Mouse (Mus musculus): ENCODE data around the gene Gm17482.
"Not testable (repeated sequence)": the region's sequence is repeated elsewhere in the genome, so short reads cannot be mapped to it uniquely, and the experiment has no call there.

The Gm17482 gene

DNA sequence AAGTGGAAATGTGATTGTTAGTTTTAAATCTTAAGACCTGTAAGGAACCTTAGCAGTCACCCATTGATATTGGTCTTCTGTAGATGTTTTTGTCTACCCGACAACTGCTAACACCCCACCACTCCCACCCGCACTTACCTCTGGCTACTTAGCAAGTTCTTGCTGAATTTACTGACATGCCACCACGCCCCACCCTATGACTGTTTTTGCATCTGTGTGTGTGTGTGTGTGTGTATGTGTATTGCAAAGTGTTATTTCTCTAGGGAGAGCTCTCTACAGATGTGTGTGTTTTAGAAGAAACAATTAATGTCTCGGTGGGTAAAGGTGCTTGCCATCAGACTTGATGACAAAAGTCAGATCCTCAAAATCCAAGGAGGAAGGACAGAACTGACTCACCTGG is at the start of gene Gm17482:
Gm17482 (plus strand) TSS at position 301 of the 400 bp plus-strand sequence.
- no peak for DNase-seq (ENCODE audit: low read depth, low spot score)

DNA sequence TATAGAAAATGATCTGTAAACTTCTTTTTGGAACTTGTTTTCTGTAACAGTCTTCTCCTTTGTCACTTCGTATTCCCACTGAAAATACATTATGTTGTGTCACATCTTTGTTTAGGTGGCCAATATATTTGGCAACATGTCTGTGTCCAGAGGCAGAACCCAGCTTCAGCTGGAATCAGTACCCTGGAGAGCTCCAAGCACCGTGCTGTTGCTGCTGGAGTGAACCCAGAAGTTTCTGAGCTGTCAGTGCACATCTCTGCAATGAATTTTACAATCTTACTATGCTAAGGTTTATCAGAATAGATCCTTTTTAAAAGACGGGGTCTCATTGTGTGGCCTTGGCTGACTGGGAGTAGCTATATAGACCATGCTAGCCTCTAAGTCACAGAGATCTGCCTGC is 48.3 kb upstream of the Gm17482 start:
- no peak for DNase-seq (ENCODE audit: low read depth, low spot score)

DNA sequence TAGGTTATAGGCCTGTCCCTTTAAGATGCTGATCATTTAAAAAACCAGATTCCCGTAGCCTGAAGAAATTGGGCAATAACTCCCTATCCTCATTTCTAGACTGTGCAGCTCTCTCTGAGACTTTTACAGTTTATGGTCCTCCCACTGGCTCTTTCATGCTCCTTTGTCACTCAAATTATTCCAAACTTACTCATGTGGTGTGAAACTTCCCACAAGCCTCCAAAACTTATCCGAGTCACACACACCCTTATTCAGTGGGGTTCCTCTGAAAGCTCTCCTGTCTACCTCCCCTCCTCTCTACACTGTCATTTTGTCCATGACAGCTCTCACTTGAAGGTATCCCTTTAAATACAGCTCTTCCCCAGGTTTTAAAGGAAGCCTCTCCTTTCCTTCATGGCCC is 46.0 kb upstream of the Gm17482 start:
- DNase-seq (ENCODE audit: low read depth, low spot score) = no peak

DNA sequence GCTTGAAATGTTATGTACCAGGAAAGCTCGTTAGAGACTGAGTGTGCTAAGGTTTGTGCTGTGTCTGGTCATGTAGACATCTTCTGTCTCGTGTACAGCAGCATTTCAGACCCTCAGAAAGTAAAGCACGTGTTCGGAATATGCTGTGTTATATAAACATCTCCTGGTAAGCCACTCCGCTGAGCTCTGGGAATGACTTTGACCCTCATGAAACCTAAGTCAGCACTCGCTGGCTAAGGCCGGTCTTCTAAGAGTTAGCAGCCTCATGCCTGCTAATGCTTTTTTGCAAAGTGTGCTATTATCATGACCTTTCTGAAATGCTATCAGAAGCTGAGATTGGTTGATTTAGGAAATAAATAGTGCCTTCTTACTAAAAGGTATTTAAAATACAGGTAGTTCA is 36.0 kb upstream of the Gm17482 start:
- DNase-seq (ENCODE audit: low read depth, low spot score) = no peak

DNA sequence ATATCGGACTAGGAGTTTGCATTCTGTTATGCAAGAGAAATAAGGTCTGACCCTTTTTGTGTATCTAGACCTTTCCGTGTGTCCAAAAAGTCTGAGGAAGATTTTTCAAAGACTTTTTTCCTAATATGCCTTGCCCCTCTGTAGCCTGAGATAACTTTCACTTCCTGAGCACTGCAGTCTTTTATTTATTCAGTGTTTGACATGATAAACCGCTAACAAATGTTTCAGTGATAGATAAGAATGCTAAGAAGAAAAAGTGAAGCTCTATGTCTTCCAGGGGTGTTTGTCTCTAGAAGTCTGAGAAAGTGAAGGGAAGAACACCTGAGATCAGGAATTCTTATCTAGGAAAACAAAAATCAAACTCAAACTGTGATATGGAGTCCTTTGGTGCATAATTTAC is 26.4 kb upstream of the Gm17482 start:
- DNase-seq (ENCODE audit: low read depth, low spot score) = no peak

DNA sequence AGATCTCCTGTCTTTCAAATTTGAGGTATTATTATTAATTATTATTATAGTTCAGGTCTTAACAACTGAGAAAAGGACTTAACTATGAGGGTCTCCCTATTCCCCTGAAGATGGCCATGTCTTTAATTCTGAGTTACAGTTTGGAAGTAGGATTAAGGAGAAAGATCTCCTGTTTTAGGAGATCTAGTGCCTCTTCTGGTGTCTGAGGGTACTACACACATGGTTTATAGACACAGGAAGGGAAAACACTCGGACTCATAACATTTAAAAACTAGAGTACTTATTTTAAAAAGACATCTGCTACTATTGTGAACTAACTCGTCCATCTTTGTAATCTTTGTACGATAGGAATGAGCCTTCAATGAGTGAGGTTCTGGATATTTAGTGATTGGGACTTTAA is 24.1 kb upstream of the Gm17482 start:
- no peak for DNase-seq (ENCODE audit: low read depth, low spot score)

DNA sequence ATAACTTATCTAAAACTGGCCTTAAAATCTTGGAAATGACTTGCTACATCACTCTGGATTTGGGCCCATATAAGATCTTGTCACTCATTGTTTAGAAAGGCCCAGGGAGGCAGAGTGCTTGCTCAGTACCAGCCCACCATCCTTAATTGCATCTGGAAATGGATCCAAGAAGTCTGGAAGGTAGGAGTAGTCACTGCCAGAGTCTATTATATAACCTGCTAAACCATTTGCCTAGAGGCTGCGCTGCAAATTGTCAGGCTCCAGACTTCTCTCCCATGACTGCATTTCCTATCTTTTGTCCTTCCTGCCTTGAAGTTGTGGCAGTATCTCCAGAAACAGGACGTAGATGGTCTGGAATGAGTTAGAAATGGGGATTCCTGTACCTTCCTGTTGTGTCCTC is 17.0 kb upstream of the Gm17482 start:
- DNase-seq (ENCODE audit: low read depth, low spot score) = no peak

DNA sequence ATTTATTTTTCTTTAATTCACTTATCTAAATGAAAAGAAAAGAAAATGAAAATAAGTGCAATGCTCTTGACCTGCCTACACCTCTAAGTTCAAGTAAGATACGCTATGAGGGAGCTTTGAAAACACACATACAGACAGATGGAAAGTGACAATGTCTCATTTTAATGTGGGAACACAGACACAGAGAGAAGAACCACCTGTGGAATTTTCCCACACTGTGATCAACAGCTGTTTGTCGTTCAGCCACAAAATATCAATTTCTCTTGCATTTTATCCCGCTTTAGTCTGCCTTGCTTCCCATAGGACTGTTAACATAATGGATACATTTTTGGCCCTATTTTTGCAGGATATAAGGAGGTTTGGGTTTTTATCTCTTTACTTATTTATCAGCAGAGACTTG is 16.3 kb upstream of the Gm17482 start:
- no peak for DNase-seq (ENCODE audit: low read depth, low spot score)

DNA sequence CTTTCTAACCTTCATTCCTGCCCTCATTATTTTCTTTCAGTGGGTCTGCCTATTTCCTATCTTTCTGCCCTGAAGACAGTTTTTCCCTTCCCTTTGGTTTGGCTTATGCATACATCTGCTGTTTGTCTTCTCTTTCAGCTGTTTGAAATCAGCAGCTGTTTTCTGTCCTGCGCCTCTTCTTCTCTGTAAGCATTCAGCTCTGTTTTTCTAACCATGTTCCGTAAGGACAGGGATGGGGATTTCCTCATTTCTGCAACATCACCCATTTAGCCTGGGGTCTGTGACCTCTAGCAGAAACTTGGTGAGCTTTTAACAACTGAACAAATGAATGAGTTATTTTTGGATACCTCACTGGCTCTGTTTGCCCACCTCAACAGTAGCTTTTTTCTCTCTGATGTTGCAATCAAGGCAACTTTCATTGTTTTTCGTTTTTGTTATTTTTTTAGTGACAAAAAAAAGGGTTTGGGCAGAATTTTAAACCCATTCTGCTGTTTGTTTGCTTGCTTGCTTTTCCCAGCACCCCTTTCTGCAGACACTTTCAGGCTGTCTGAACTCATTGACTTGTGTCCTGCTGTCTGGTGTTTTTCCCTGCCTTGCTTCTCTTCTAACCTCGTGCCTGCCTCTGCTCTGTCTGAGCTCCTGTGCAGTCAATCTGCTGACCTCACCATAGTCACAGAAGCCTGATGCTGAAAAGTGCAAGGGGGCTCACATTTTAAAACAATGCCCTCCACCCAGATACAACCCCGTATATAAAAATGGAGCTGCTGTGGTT is 14.8 kb upstream of the Gm17482 start:
- DNase-seq (ENCODE audit: low read depth, low spot score) = no peak

DNA sequence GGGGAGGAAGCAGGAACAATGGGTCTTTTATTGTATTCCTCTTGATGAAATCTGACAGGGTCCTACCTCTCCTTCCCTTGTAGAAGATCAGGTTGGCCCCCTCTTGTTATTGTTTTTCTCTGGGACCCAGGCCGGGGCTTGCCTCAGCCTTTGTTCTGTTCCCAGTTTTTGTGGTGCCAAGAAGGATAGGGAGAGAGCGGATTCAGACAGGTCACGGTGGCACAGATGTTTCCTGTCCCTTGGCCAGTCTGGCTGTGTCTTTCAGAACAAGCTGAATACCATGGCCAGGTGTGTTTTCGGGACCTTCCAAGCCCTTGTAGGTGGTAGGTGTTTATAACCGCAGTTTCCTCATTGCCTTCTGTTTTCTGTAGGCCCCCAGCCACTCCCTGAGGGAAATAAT is 14.0 kb upstream of the Gm17482 start:
- no peak for DNase-seq (ENCODE audit: low read depth, low spot score)

DNA sequence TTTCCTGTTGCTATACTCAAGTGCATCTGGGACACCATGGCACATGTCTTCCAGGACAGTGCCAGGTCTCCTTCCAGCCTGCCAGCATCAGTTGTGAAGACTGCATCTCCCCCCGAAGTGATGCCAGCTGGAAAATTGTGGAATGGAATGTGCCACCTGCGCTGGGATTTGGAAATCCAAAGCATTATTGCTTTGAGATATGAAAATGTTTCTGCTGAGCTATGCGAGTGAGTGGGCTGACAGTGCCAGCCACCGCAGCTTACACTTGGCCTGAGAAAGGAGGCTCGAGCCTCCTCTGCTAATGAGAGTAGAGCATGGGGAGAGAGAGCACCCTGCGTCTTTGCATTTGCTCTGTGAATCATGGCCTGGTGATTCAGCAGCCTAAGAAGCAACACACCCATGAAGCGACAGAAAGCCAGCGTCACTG is 5.9 kb upstream of the Gm17482 start:
- DNase-seq (ENCODE audit: low read depth, low spot score) = no peak

DNA sequence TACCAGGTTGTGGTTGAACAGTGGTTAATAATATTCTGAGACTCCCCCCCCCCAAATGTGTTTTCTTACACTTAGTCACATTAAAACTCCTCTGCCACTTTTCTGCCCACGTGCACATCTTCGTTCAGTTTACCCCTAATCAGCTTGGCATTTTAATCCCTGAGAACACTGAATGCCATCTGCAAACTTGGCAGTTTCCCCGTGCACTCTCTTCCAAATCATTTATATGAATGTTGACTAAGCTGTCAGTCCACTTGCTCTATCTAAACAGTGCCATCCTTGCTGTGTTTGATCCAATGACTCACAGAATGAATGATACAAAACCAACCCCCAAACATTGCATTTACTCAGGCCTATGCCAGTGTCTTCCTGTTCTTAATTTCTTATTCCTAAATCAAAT is 1.6 kb upstream of the Gm17482 start:
- no peak for DNase-seq (ENCODE audit: low read depth, low spot score)

DNA sequence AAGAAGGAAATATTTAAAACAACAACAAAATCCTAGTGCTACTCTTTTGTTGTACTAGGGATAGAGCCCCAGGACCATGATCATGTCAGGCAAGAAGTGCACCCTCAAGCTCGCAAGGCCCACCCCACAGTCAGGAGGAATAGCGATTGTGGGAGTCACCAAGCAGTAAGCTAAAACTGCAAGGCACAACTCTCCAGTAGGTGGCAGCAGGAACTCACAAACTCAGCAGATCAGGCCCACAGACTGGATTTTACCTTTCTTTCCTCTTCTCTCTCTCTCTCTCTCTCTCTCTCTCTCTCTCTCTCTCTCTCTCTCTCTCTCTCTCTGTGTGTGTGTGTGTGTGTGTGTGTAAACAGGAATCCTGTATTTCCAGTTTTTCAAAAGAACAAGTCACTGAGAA is 386 bp downstream of the Gm17482 start:
- DNase-seq (ENCODE audit: low read depth, low spot score) = peak; percentile 71

DNA sequence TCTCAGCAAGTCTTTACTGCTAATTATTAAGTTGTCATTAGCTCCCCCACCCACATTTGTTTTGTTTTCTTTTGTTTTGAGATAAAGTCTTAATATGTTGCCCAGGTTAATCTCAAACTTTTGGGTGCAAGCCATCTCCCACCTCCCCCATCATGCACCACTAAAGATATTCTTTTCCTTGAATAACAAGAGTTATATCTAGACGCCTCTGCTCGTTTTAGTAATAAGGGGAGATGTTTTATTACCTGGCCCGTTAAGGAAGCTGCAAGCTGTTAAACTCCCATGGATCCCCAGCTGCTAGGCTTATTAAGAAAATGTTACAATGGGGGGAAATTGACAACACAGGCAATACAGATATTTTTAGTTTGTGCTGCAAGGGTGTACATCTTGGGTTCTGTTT is 3.4 kb downstream of the Gm17482 start:
- DNase-seq (ENCODE audit: low read depth, low spot score) = no peak

DNA sequence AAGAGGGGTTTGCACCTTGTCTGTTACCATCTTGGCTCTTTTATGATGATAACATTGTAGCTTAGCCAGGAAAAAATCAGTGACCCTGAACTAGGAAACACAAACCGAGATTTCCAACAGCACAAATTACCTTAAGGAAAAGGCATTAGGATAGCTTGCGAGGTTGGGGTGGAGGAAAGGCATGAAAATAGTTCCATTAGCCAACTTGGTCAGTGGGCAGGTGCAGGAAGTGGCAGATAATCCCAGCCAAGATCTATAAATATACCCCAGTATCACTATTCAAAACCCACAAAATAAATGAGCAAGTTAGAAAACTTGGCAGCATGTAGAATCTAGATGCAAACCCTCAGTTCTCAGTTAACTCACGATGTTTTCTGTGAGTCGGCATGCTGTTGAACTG is 4.7 kb downstream of the Gm17482 start:
- no peak for DNase-seq (ENCODE audit: low read depth, low spot score)

DNA sequence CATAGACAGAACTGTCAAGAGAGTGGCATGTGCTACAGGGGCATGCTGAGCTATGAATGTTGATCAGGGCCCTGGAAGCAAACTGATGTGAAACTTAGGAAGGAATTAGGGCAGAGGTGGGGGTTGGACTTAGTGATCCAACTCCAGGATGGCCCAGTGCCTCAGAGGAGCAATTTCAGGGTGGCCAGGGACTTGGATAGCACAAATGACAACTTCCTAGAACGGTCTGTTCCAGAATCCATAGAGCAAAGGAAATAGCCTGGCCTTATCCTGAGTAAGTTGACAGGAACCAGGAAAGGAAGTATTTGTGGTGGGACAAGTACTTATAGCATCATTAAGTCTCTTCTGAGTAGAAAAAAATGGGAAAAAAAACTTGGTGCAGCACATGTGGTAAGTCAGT is 5.4 kb downstream of the Gm17482 start:
- DNase-seq (ENCODE audit: low read depth, low spot score) = no peak

DNA sequence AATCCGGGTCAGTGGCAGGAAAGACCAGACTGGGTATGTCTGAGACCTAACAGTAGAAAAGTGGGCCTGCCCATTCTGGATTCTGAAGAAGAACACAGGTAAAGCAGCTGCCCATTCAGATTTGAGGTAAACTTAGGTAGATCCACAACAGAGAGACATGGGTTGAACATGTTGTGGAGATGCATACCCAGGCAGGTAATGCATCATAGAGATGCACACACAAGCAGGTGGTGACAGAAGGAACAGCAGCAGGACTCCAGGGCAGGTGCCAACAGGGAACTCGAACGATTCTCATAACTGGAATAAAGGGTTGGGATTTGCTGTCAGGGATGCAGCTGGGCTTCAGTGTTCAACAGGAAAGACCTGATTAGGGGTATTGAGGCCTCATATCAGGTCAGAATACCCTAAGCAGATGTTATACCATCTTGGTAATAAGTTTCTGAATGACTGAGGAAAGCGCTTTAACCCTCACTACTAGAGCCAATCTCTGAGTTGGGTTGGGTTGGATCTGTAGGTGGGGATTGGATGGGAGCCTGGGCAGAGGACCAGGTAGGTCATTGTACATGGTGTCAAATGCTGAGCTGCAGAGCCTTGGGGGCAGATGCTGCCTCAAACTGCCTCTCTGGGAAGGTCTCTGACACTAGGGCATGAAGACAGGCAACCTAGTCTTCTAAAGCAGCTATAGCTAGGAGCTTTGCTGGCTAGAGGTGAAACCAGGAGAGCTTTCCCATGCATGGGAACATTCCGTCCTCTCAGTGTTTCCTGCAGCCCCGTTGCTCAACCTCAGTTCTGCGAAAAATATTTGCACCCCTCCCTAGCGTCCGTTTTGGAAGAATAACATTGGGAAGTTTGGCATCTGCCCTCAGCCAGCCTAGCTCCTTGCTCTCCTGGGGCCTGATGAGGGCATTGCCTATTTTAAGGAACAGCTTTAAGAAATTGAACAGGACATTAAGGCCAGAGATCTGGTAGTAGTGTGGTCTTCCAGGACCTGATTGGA is 11.2 kb downstream of the Gm17482 start:
- no peak for DNase-seq (ENCODE audit: low read depth, low spot score)

DNA sequence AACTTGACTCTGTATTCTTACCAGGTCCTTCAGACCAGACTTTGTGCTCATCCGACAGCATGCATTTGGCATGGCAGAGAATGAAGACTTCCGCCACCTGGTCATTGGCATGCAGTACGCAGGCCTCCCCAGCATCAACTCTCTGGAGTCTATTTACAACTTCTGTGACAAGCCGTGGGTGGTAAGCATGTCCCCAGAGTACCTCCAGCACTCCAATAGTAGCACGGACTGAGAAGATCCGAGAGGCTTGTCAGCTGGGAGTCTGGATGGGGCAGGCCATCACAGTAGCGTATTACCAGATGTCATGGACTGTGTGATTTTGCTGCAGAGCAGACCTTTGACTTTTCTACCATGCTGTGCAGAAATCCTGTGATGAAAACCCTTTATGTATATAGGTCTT is 12.2 kb downstream of the Gm17482 start:
- no peak for DNase-seq (ENCODE audit: low read depth, low spot score)

DNA sequence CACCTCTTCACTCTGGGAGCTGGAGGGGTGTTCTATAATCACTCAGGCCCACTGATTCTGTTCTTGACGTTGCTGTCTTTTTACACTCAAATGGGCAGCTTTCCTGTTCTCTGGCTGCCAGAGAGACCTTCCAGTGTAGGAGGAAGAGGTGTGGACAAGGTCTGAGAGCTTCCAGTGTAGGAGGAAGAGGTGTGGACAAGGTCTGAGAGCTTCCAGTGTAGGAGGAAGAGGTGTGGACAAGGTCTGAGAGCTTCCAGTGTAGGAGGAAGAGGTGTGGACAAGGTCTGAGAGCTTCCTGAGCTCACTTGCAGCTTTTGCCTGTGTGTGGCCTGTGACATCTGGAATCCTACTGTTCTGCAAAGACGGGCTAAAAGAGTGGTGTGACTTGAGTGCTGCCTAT is 13.3 kb downstream of the Gm17482 start:
- not testable (repeated sequence) for DNase-seq (ENCODE audit: low read depth, low spot score)

DNA sequence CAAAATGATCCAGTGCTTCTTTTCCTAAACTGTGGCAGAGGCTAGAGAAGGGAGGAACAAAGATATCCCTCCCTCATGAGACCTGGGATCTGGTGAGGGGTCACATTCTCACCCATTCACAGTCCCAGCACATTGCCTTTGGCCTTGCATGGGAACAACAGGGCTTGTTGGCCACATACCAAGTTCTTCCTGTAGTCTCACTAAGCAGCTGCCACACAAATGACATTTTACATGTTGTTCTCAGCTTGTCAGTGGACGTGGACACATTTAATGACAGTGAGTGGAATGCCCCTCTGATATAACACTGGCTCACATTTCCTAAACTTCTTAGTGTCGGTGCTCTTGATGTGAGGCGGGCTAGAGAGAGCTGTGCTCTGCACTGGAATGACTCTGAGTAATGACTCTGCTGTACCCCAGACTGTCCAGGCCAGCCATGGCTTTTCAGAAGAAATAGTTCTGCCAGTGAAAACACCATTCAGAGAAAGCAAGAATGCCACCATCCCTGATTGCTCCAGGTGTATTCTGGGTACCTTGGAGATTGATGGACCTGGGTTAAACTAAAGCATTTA is 14.1 kb downstream of the Gm17482 start:
- no peak for DNase-seq (ENCODE audit: low read depth, low spot score)

DNA sequence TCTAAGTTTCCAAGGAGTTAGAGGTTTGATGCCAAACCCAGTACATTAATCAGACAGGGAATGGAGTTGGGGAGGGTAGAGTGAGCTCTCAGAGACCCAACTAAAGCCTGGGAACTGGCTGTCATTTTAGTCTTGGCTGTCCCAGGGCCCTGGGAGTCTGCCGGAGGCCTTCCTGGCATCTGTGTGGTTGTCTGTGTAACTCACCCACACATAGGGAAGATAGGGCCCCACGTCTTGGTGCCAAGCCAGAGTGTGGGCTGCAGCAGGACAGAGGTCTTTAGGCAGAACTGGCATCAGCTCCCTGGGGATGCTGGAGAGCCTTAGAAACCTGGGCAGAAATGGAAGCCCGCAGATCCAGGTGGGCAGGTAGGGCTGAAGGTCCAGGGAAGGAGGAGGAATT is 14.8 kb downstream of the Gm17482 start:
- DNase-seq (ENCODE audit: low read depth, low spot score) = no peak

DNA sequence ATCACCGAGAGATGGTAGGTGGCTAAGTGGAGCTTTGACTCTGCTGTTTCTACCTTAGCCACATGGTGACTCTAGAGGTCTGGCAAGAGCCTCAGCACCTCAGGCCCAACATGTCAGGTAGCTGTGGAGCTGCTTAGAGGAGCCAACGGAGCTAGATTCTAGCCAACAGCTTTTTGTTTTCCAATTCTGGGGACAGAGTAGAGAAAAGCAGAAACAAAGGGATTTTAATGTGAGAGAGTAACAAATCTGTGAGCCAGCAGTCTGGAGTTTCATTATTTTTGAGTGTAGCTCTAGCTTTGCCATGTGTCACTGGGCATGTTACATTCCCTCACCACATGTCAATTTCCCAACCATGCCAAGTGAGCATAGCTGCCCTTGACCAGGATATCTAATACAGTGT is 17.1 kb downstream of the Gm17482 start:
- no peak for DNase-seq (ENCODE audit: low read depth, low spot score)

Data from retina, postnatal 7 days (tissue).